Mouse (Mus musculus) lung, embryonic 14.5 days (tissue): ENCODE results near the gene Utp11. TPM values are rescaled to one million over a fixed set of nuclear protein-coding genes. Genes with fewer than 3 reads are reported as not detected.
A peak's percentile ranks its signal among the peaks of the same experiment; 100 is the strongest.
"Not testable (repeated sequence)": the region's sequence is repeated elsewhere in the genome, so short reads cannot be mapped to it uniquely, and the experiment has no call there.

Source experiments
- ATAC-seq: fragments of 200-750 bp; cut with Nextera tagmentation; 2 replicates; pipeline ENCODE4 v1.8.0; 2017; ENCODE audit warnings: mild to moderate bottlenecking, moderate TSS enrichment, moderate library complexity; ENCODE audit not compliant: insufficient read depth
- DNase-seq: peaks from one replicate; pipeline ENCODE4 v3.0.0-alpha.2; 2015
- H3K27ac ChIP-seq: fragments of 300-500 bp; sonication (generic); 2 replicates; pipeline ENCODE4 v1.5.1; 2014; ENCODE audit warnings: low read depth, mild to moderate bottlenecking, moderate library complexity
- H3K27me3 ChIP-seq: fragments of 300-500 bp; sonication (generic); 2 replicates; pipeline ENCODE4 v1.6.1; 2014; ENCODE audit warnings: low read length, control low read depth; ENCODE audit not compliant: insufficient read depth
- H3K36me3 ChIP-seq: fragments of 300-500 bp; sonication (generic); 2 replicates; pipeline ENCODE4 v1.6.1; 2014; ENCODE audit warnings: control low read depth; ENCODE audit not compliant: insufficient read depth
- H3K4me1 ChIP-seq: fragments of 300-500 bp; sonication (generic); 2 replicates; pipeline ENCODE4 v1.6.1; 2014; ENCODE audit warnings: antibody characterized with exemption, control low read depth; ENCODE audit not compliant: insufficient read depth
- H3K4me2 ChIP-seq: fragments of 300-500 bp; sonication (generic); 2 replicates; pipeline ENCODE4 v1.6.1; 2014; ENCODE audit warnings: mild to moderate bottlenecking
- H3K4me3 ChIP-seq: fragments of 300-500 bp; sonication (generic); 2 replicates; pipeline ENCODE4 v1.5.1; 2014; ENCODE audit warnings: low read depth, low read length
- H3K9ac ChIP-seq: fragments of 300-500 bp; sonication (generic); 2 replicates; pipeline ENCODE4 v1.6.1; 2014
- H3K9me3 ChIP-seq: fragments of 300-500 bp; sonication (generic); 2 replicates; pipeline ENCODE4 v1.6.1; 2016; ENCODE audit warnings: low read depth, low read length, control low read depth
- CTCF ChIP-seq: IDR thresholded peaks from 2 replicates; pipeline ENCODE4 v1.5.1; 2016; ENCODE audit warnings: antibody characterized with exemption, low read depth
- whole genome bisulfite sequencing: fragments of 180-500 bp; shearing (Covaris S2); extraction: QIAGEN DNeasy Blood & Tissue Kit; methylation state at CpG from one replicate; pipeline ENCODE4 v1.1.7; 2014; 5-methylcytosine and 5-hydroxymethylcytosine counted together
- polyA plus RNA-seq: library from polyadenylated mRNA; unstranded; fragments of >200 nt; fragmentation: Nextera tagmentation; extraction: Ambion mirVana; gene quantifications from 2 replicates; pipeline ENCODE4 v1.2.1, GENCODE M21; 2014

The Utp11 gene
- polyA plus RNA-seq, 1 experiment from 2014 or later, result 59.0 TPM

- Histone ChIP-seq H3K27me3 (no peaks in the 10 kb centered on the region), H3K4me3 (peak overlapping the region; percentile 30), H3K4me2 (peak overlapping the region; percentile 65), H3K4me1 (peaks cover 29% of the 10 kb centered on the region), H3K9ac (peak overlapping the region; percentile 28; the same call in 1 of the 2 replicates), H3K27ac (peak overlapping the region; percentile 92), H3K36me3 (peaks cover 17% of the 10 kb centered on the region; the same call in 1 of the 2 replicates), H3K9me3 (no peaks in the 10 kb centered on the region)
- peak; percentile 43 for TF ChIP-seq CTCF
- WGBS, result 1% methylated on average over 41 of the region's 41 CpGs
- peak; percentile 88 for ATAC-seq
- peak; percentile 98 for DNase-seq
These were observed 15.4 kb upstream of the Utp11 start for GRCm38 (mm10) chr4:124708518-124709477.

GRCm38 (mm10) chr4:124708200-124708517, 14.8 kb upstream of the Utp11 start:
- H3K9me3 ChIP-seq, H3K9ac ChIP-seq, ATAC-seq, DNase-seq, H3K27me3 ChIP-seq: not testable (repeated sequence)
- Histone ChIP-seq H3K4me2 (peak overlapping the region; percentile 65), H3K4me1 (peaks cover 35% of the 10 kb centered on the region), H3K36me3 (peaks cover 17% of the 10 kb centered on the region; the same call in 1 of the 2 replicates), H3K27ac (peak overlapping the region; percentile 92; the same call in 1 of the 2 replicates), H3K4me3 (peak overlapping the region; percentile 30)
- WGBS, result 13% methylated on average over 1 of the region's 1 CpGs

- H3K4me3 ChIP-seq, H3K9me3 ChIP-seq, ATAC-seq, H3K4me2 ChIP-seq, H3K9ac ChIP-seq, DNase-seq, H3K27me3 ChIP-seq: not testable (repeated sequence)
- peaks cover 37% of the 10 kb centered on the region for H3K4me1 ChIP-seq
- peak overlapping the region; percentile 92; the same call in 1 of the 2 replicates for H3K27ac ChIP-seq
- 85% methylated on average over 25 of the region's 25 CpGs for WGBS
- H3K36me3 ChIP-seq, result peaks cover 17% of the 10 kb centered on the region; the same call in 1 of the 2 replicates
These were observed 14.2 kb upstream of the Utp11 start for GRCm38 (mm10) chr4:124707381-124708199.

- H3K9ac ChIP-seq, result no peak overlapping the region
- DNase-seq (no peak), ATAC-seq (no peak)
- H3K9me3 ChIP-seq, result no peaks in the 10 kb centered on the region
- peaks cover 48% of the 10 kb centered on the region for H3K4me1 ChIP-seq
- no peak for TF ChIP-seq CTCF
- H3K36me3 ChIP-seq, result peaks cover 17% of the 10 kb centered on the region; the same call in 1 of the 2 replicates
- WGBS, result 77% methylated on average over 23 of the region's 23 CpGs
- H3K4me3 ChIP-seq, result no peak overlapping the region
- peak overlapping the region; percentile 92 for H3K27ac ChIP-seq
- no peaks in the 10 kb centered on the region for H3K27me3 ChIP-seq
- peak overlapping the region; percentile 46; the same call in 1 of the 2 replicates for H3K4me2 ChIP-seq
These were observed 12.4 kb upstream of the Utp11 start for GRCm38 (mm10) chr4:124705661-124706269.

GRCm38 (mm10) chr4:124704797-124705474, 11.5 kb upstream of the Utp11 start:
- peaks cover 17% of the 10 kb centered on the region; the same call in 1 of the 2 replicates for H3K36me3 ChIP-seq
- peak overlapping the region; percentile 7; the same call in 1 of the 2 replicates for H3K9ac ChIP-seq
- peak overlapping the region; percentile 46 for H3K4me2 ChIP-seq
- H3K9me3 ChIP-seq, result no peaks in the 10 kb centered on the region
- H3K27me3 ChIP-seq, result no peaks in the 10 kb centered on the region
- peaks cover 42% of the 10 kb centered on the region for H3K4me1 ChIP-seq
- no peak overlapping the region for H3K4me3 ChIP-seq
- 3% methylated on average over 11 of the region's 11 CpGs for WGBS
- TF ChIP-seq CTCF, result no peak
- DNase-seq (peak; percentile 84), ATAC-seq (peak; percentile 33)
- peak overlapping the region; percentile 92 for H3K27ac ChIP-seq
